Mouse (Mus musculus) intestine, postnatal 0 days (tissue): ENCODE measurements at regions not wholly inside any gene's neighbourhood (a gene's known extent, or its start where the extent isn't known, plus 50 kb on each side); places are given as distances from the start of the nearest gene placed in this dataset.

ENCODE experiments used
- ATAC-seq: fragments of 200-750 bp; cut with Nextera tagmentation; 2 replicates; pipeline ENCODE4 v1.8.0; 2017; ENCODE audit warnings: mild to moderate bottlenecking, moderate TSS enrichment, moderate library complexity
- H3K27ac ChIP-seq: fragments of 300-500 bp; sonication (generic); 2 replicates; pipeline ENCODE4 v1.5.1; 2014; ENCODE audit warnings: mild to moderate bottlenecking, low read depth, low read length, moderate library complexity
- H3K27me3 ChIP-seq: fragments of 300-500 bp; sonication (generic); replicated peaks from 2 replicates; pipeline ENCODE4 v1.6.1; 2014; ENCODE audit warnings: low read length, mixed read lengths; ENCODE audit not compliant: control insufficient read depth, insufficient read depth
- H3K36me3 ChIP-seq: fragments of 300-500 bp; sonication (generic); 2 replicates; pipeline ENCODE4 v1.6.1; 2014; ENCODE audit warnings: mild to moderate bottlenecking, moderate library complexity; ENCODE audit not compliant: control insufficient read depth, insufficient read depth
- H3K4me1 ChIP-seq: fragments of 300-500 bp; sonication (generic); replicated peaks from 2 replicates; pipeline ENCODE4 v1.6.1; 2014; ENCODE audit warnings: antibody characterized with exemption, low read length, mixed read lengths; ENCODE audit not compliant: control insufficient read depth, insufficient read depth
- H3K4me2 ChIP-seq: fragments of 300-500 bp; sonication (generic); replicated peaks from 2 replicates; pipeline ENCODE4 v1.6.1; 2014; ENCODE audit warnings: low read depth, mild to moderate bottlenecking, moderate library complexity
- H3K4me3 ChIP-seq: fragments of 300-500 bp; sonication (generic); 2 replicates; pipeline ENCODE4 v1.5.1; 2014; ENCODE audit warnings: low read depth, low read length
- H3K9ac ChIP-seq: fragments of 300-500 bp; sonication (generic); 2 replicates; pipeline ENCODE4 v1.6.1; 2014; ENCODE audit warnings: mild to moderate bottlenecking, low read depth, low read length
- H3K9me3 ChIP-seq: fragments of 300-500 bp; sonication (generic); 2 replicates; pipeline ENCODE4 v1.6.1; 2016; ENCODE audit warnings: mixed run types; ENCODE audit not compliant: control insufficient read depth
- CTCF ChIP-seq: sonication (generic); IDR thresholded peaks from 2 replicates; pipeline ENCODE4 v1.5.1; 2016; ENCODE audit warnings: low read depth, mild to moderate bottlenecking, control low read depth, antibody characterized with exemption, moderate library complexity
- WGBS: fragments of 180-500 bp; shearing (Covaris S2); extraction: QIAGEN DNeasy Blood & Tissue Kit; methylation state at CpG from one replicate; pipeline ENCODE4 v1.1.7; 2014; 5-methylcytosine and 5-hydroxymethylcytosine counted together

DNA sequence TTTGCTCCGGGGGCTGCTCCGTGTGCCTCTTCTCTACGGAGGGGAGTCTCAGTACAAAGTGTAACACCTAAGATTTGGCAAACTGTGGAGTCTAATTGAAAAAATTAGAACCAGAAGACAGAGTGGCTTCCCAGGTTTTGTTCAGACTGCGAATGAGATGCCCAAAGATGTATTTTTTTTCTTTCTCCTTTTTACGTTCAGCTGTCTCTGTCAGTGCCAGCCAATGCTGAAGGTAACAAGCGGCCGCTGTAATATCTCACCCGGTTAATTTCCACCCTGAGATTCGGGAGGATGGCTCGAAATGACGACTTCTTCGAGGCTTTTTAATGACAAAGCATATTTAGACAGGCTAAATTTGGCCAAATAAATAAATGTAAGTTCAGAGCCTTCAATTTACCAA, 101.1 kb upstream of the Armc2 start:
- WGBS = 77% methylated on average over 12 of the region's 12 CpGs
- H3K4me3 ChIP-seq = no peak overlapping the region
- peaks cover 2% of the 10 kb centered on the region; the same call in 1 of the 2 replicates for H3K4me1 ChIP-seq
- no peak overlapping the region for H3K9ac ChIP-seq
- no peaks in the 10 kb centered on the region for H3K27me3 ChIP-seq
- no peak for ATAC-seq
- H3K27ac ChIP-seq = no peak overlapping the region
- H3K9me3 ChIP-seq = no peaks in the 10 kb centered on the region
- no peak for TF ChIP-seq CTCF
- no peak overlapping the region for H3K4me2 ChIP-seq
- no peaks in the 10 kb centered on the region for H3K36me3 ChIP-seq

DNA sequence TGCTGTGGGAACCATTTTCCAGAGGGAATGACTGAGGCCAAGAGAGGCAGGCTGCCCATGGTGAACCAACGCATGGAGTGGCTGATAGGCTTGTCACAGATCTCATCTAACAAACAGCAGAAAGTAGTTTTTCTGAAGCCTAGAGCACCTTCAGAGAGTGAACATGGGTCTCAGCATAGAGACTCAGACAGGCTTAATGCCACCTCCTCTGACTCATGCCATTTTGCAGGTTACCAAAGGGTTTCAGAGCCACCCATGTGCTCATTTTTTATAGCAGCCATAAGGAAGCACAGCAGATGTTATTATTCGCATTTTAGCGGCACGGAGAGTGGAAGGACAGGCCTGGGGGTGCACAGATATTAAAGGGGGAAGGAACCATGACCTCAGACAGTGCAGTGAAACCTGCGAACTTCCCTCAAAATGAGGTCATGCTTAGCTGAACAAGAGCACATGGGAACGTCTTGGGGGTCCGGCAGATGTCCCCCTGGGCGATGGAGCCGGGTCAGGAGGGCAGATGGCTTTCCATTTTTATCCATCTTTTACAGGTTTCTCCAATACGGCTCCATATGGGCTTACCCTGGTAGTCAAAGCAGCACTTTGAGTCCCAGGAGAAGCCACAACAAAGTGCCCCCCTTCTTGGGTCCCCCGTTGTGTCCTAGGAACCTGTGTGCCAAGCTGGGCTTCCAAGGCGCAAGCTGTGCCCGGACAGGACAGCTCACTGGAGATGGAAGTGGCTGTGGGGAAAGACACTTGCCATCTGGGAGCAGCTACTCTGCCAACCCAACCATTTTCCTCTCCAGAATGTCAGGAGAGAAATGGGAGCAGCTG, 100.3 kb upstream of the Armc2 start:
- peaks cover 2% of the 10 kb centered on the region; the same call in 1 of the 2 replicates for H3K4me1 ChIP-seq
- peak; percentile 32 for ATAC-seq
- no peak for TF ChIP-seq CTCF
- H3K4me2 ChIP-seq = no peak overlapping the region
- H3K4me3 ChIP-seq = no peak overlapping the region
- H3K27ac ChIP-seq = no peak overlapping the region
- peaks cover 3% of the 10 kb centered on the region; the same call in 1 of the 2 replicates for H3K9me3 ChIP-seq
- no peaks in the 10 kb centered on the region for H3K27me3 ChIP-seq
- WGBS = 71% methylated on average over 13 of the region's 13 CpGs
- no peak overlapping the region for H3K9ac ChIP-seq
- H3K36me3 ChIP-seq = no peaks in the 10 kb centered on the region

GRCm38 (mm10) chr10:42117523-42117922, 99.3 kb upstream of the Armc2 start:
- no peaks in the 10 kb centered on the region for H3K36me3 ChIP-seq
- ATAC-seq = no peak

GRCm38 (mm10) chr10:42115920-42116298, 97.7 kb upstream of the Armc2 start:
- peak; percentile 73 for ATAC-seq
- Histone ChIP-seq H3K4me3 (no peak overlapping the region), H3K27me3 (no peaks in the 10 kb centered on the region), H3K27ac (peak overlapping the region; percentile 31; the same call in 1 of the 2 replicates), H3K9ac (no peak overlapping the region), H3K36me3 (no peaks in the 10 kb centered on the region), H3K4me2 (no peak overlapping the region), H3K9me3 (peaks cover 6% of the 10 kb centered on the region; the same call in 1 of the 2 replicates), H3K4me1 (peaks cover 2% of the 10 kb centered on the region; the same call in 1 of the 2 replicates)
- 56% methylated on average over 4 of the region's 4 CpGs for WGBS
- no peak for TF ChIP-seq CTCF

More at GRCm38 (mm10) chr10:42117523-42117922, 99.3 kb upstream of the Armc2 start:
- Histone ChIP-seq H3K27me3 (no peaks in the 10 kb centered on the region), H3K27ac (no peak overlapping the region), H3K4me1 (peaks cover 2% of the 10 kb centered on the region; the same call in 1 of the 2 replicates), H3K4me3 (no peak overlapping the region), H3K9ac (no peak overlapping the region), H3K4me2 (no peak overlapping the region), H3K9me3 (peaks cover 6% of the 10 kb centered on the region; the same call in 1 of the 2 replicates)
- 95% methylated on average over 5 of the region's 5 CpGs for WGBS
- TF ChIP-seq CTCF = no peak

GRCm38 (mm10) chr10:42115224-42115919, 97.1 kb upstream of the Armc2 start:
- Histone ChIP-seq H3K4me3 (no peak overlapping the region), H3K27ac (peak overlapping the region; percentile 31; the same call in 1 of the 2 replicates), H3K9me3 (peaks cover 6% of the 10 kb centered on the region; the same call in 1 of the 2 replicates), H3K4me1 (peaks cover 2% of the 10 kb centered on the region; the same call in 1 of the 2 replicates), H3K4me2 (no peak overlapping the region), H3K27me3 (no peaks in the 10 kb centered on the region), H3K36me3 (no peaks in the 10 kb centered on the region), H3K9ac (no peak overlapping the region; the same call in 1 of the 2 replicates)
- 73% methylated on average over 4 of the region's 4 CpGs for WGBS
- no peak for TF ChIP-seq CTCF
- ATAC-seq = peak; percentile 69

GRCm38 (mm10) chr10:42110704-42111103, 92.5 kb upstream of the Armc2 start:
- H3K4me1 ChIP-seq = peaks cover 7% of the 10 kb centered on the region
- TF ChIP-seq CTCF = no peak
- H3K9me3 ChIP-seq = peaks cover 6% of the 10 kb centered on the region; the same call in 1 of the 2 replicates
- no peak overlapping the region for H3K9ac ChIP-seq
- no peak overlapping the region for H3K4me2 ChIP-seq
- H3K27ac ChIP-seq = no peak overlapping the region
- H3K36me3 ChIP-seq = no peaks in the 10 kb centered on the region
- H3K4me3 ChIP-seq = no peak overlapping the region
- WGBS = 94% methylated on average over 7 of the region's 7 CpGs
- no peak for ATAC-seq
- no peaks in the 10 kb centered on the region for H3K27me3 ChIP-seq
